Mouse (Mus musculus) midbrain, embryonic 12.5 days (tissue): ENCODE measurements around the gene Rabl6. TPM values are rescaled to one million over a fixed set of nuclear protein-coding genes. Genes with fewer than 3 reads are reported as not detected.

Source experiments
- ATAC-seq: fragments of 200-750 bp; cut with Nextera tagmentation; 2 replicates; pipeline ENCODE4 v1.8.0; 2017; ENCODE audit warnings: low read depth, moderate TSS enrichment, moderate library complexity; ENCODE audit not compliant: low FRiP score
- H3K27ac ChIP-seq: fragments of 300-500 bp; sonication (generic); replicated peaks from 2 replicates; pipeline ENCODE4 v1.5.1; 2016; ENCODE audit warnings: mild to moderate bottlenecking
- H3K27me3 ChIP-seq: fragments of 300-500 bp; sonication (generic); 2 replicates; pipeline ENCODE4 v1.6.1; 2016; ENCODE audit warnings: mild to moderate bottlenecking
- H3K36me3 ChIP-seq: fragments of 300-500 bp; sonication (generic); 2 replicates; pipeline ENCODE4 v1.6.1; 2016
- H3K4me1 ChIP-seq: fragments of 300-500 bp; sonication (generic); 2 replicates; pipeline ENCODE4 v1.6.1; 2016
- H3K4me2 ChIP-seq: fragments of 300-500 bp; sonication (generic); replicated peaks from 2 replicates; pipeline ENCODE4 v1.6.1; 2016; ENCODE audit warnings: mild to moderate bottlenecking, moderate library complexity
- H3K4me3 ChIP-seq: fragments of 300-500 bp; sonication (generic); 2 replicates; pipeline ENCODE4 v1.5.1; 2016; ENCODE audit warnings: mild to moderate bottlenecking
- H3K9ac ChIP-seq: fragments of 300-500 bp; sonication (generic); replicated peaks from 2 replicates; pipeline ENCODE4 v1.6.1; 2016; ENCODE audit warnings: mild to moderate bottlenecking, moderate library complexity
- H3K9me3 ChIP-seq: fragments of 300-500 bp; sonication (generic); 2 replicates; pipeline ENCODE4 v1.6.1; 2016; ENCODE audit warnings: mild to moderate bottlenecking
- WGBS: fragments of 180-500 bp; shearing (Covaris S2); methylation state at CpG from one replicate; pipeline ENCODE4 v1.1.7; 2016; 5-methylcytosine and 5-hydroxymethylcytosine counted together
- polyA plus RNA-seq: library from polyadenylated mRNA; unstranded; fragments of >200 nt; fragmentation: Nextera tagmentation; extraction: Ambion mirVana; gene quantifications from 2 replicates; pipeline ENCODE4 v1.2.1, GENCODE M21; 2016

Rabl6 gene
- polyA plus RNA-seq, 1 experiment from 2014 or later = 71.0 TPM

DNA sequence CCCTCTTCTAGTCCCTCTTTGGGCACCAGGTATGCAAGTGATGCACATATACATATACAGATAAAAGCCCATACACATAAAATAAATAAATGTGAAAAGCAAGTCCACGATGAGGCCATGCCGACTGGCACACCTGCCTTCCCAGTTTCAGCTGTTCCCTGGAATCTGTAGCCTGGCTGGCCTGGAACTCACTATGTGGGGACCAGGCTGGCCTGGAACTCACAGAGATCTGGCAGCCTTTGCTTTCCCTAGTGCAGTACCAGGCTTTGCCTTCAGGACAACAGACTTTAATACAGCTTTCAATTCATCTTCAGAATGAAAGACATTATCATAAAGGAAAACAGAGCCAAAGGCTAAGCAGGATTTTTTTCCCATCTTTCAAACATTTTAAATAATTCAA is 74.6 kb downstream of the Rabl6 start:
- no peak for ATAC-seq
- Histone ChIP-seq H3K4me1 (no peaks in the 10 kb centered on the region), H3K4me3 (no peak overlapping the region), H3K27me3 (no peaks in the 10 kb centered on the region), H3K9ac (no peak overlapping the region), H3K9me3 (no peaks in the 10 kb centered on the region), H3K27ac (no peak overlapping the region), H3K4me2 (no peak overlapping the region), H3K36me3 (peaks cover 74% of the 10 kb centered on the region)
- WGBS = 94% methylated on average over 2 of the region's 2 CpGs

Other genes starting within 250 kb of the Rabl6 start
- gene Uap1l1, start 242.8 kb downstream of the Rabl6 start, polyA plus RNA-seq = 2.9 and 7.4 TPM in 2 replicates
- 52.1 and 52.3 TPM in 2 replicates for gene Sapcd2, start 236.2 kb downstream of the Rabl6 start, polyA plus RNA-seq
- 0.20 TPM in 2 replicates for gene Entpd2, start 212.6 kb downstream of the Rabl6 start, polyA plus RNA-seq
- 216 and 221 TPM in 2 replicates for gene Npdc1, start 209.2 kb downstream of the Rabl6 start, polyA plus RNA-seq
- 0.09 TPM in 1 of 2 replicates, not detected in the other for gene Fut7, start 185.3 kb downstream of the Rabl6 start, polyA plus RNA-seq
- 9.4 and 10.3 TPM in 2 replicates for gene Abca2, start 179.8 kb downstream of the Rabl6 start, polyA plus RNA-seq
- gene Clic3, start 151.7 kb downstream of the Rabl6 start, polyA plus RNA-seq = 2.5 and 2.9 TPM in 2 replicates
- gene Paxx, start 147.4 kb downstream of the Rabl6 start, polyA plus RNA-seq = 42.9 and 48.6 TPM in 2 replicates
- 1.5 and 1.8 TPM in 2 replicates for gene Ptgds, start 138.5 kb downstream of the Rabl6 start, polyA plus RNA-seq
- gene Lcn12, start 114.6 kb downstream of the Rabl6 start, polyA plus RNA-seq = not detected in 2 replicates
- 104 and 112 TPM in 2 replicates for gene Fbxw5, start 107.8 kb downstream of the Rabl6 start, polyA plus RNA-seq
- 5.1 and 5.3 TPM in 2 replicates for gene C8g, start 106.8 kb downstream of the Rabl6 start, polyA plus RNA-seq
- 32.3 and 32.4 TPM in 2 replicates for gene Traf2, start 61.6 kb downstream of the Rabl6 start, polyA plus RNA-seq
- gene Edf1, start 50.7 kb downstream of the Rabl6 start, polyA plus RNA-seq = 362 and 366 TPM in 2 replicates
- 5.1 and 7.2 TPM in 2 replicates for gene Mamdc4, start 33.7 kb downstream of the Rabl6 start, polyA plus RNA-seq
- 166 and 173 TPM in 2 replicates for gene Phpt1, start 33.3 kb downstream of the Rabl6 start, polyA plus RNA-seq
- gene Ajm1, start 26.8 kb downstream of the Rabl6 start, polyA plus RNA-seq = 1.8 and 1.9 TPM in 2 replicates
- gene Ccdc183, start 9.2 kb upstream of the Rabl6 start, polyA plus RNA-seq = 0.20 and 0.36 TPM in 2 replicates
- 15.4 and 20.7 TPM in 2 replicates for gene Tmem141, start 13.5 kb upstream of the Rabl6 start, polyA plus RNA-seq
- 1.6 and 2.2 TPM in 2 replicates for gene Fcna, start 19.5 kb upstream of the Rabl6 start, polyA plus RNA-seq
- gene Lcn8, start 44.6 kb upstream of the Rabl6 start, polyA plus RNA-seq = not detected in 2 replicates
- not detected in 2 replicates for gene Lcn5, start 49.4 kb upstream of the Rabl6 start, polyA plus RNA-seq
- gene Lcn6, start 68.3 kb upstream of the Rabl6 start, polyA plus RNA-seq = not detected in 2 replicates
- not detected in 2 replicates for gene Lcn10, start 74.2 kb upstream of the Rabl6 start, polyA plus RNA-seq
- gene Obp2a, start 91.5 kb upstream of the Rabl6 start, polyA plus RNA-seq = not detected in 2 replicates
- 76.1 and 78.5 TPM in 2 replicates for gene Bmyc, start 98.2 kb upstream of the Rabl6 start, polyA plus RNA-seq
- not detected in 2 replicates for gene Obp2b, start 128.5 kb upstream of the Rabl6 start, polyA plus RNA-seq
- gene Lcn3, start 157.0 kb upstream of the Rabl6 start, polyA plus RNA-seq = not detected in 2 replicates
- not detected in 2 replicates for gene Lcn11, start 168.5 kb upstream of the Rabl6 start, polyA plus RNA-seq
- gene Gm13539, start 173.7 kb upstream of the Rabl6 start, polyA plus RNA-seq = not detected in 2 replicates
- gene Glt6d1, start 207.3 kb upstream of the Rabl6 start, polyA plus RNA-seq = not detected in 2 replicates
- not detected in 2 replicates for gene Lcn9, start 214.6 kb upstream of the Rabl6 start, polyA plus RNA-seq
- not detected in 2 replicates for gene Sohlh1, start 238.7 kb upstream of the Rabl6 start, polyA plus RNA-seq